Mouse (Mus musculus): ENCODE data around the gene Mss51. TPM values are rescaled to one million over a fixed set of nuclear protein-coding genes. Genes with fewer than 3 reads are reported as not detected.

Mss51 gene
- polyA plus RNA-seq, 2 experiments = 1.8 to 6.3 TPM

DNA sequence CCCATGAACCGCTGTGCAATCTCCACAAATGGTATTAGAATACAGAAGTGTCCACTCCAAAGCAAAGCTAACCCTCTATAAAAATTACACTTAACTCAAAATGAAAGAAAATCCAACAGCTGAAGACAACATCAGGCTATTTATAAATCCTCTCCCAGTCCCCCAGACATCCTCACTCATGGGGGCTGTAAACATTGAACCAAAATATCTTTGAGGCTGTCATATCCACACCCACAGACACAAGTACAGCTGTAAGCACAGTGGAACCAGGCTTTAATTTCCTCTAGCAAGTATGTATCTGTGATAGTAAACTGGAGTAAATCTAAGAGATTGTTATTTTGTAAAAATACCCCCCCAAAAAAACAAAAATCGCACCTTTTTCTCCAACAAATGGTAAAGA is 23.5 kb upstream of the Mss51 start:
- Histone ChIP-seq H3K36me3 (ENCODE audit: control insufficient read depth, insufficient read depth, low read length) (peaks cover 52% of the 10 kb centered on the region), H3K4me3 (replicated peaks; ENCODE audit: low read length) (no peak overlapping the region), H3K27me3 (ENCODE audit: control insufficient read depth, insufficient read depth, low read length) (no peaks in the 10 kb centered on the region), H3K27ac (replicated peaks; ENCODE audit: low read depth, low read length) (no peak overlapping the region), H3K9ac (ENCODE audit: low read depth, low read length, severe bottlenecking) (no peak overlapping the region), H3K9me3 (ENCODE audit: control insufficient read depth, low read length) (no peaks in the 10 kb centered on the region), H3K4me2 (replicated peaks; ENCODE audit: low read depth, low read length, severe bottlenecking) (no peak overlapping the region), H3K4me1 (ENCODE audit: control insufficient read depth, insufficient read depth, low read length) (no peaks in the 10 kb centered on the region)
- 90% methylated on average over 2 of the region's 2 CpGs for WGBS
- TF ChIP-seq POLR2A (IDR thresholded peaks at IDR 0.05; ENCODE audit: borderline replicate concordance, extremely low read depth, insufficient read depth, insufficient read length) = no peak
- DNase-seq (ENCODE audit: low spot score) (no peak), ATAC-seq (ENCODE audit: low FRiP score, low read depth) (no peak)

DNA sequence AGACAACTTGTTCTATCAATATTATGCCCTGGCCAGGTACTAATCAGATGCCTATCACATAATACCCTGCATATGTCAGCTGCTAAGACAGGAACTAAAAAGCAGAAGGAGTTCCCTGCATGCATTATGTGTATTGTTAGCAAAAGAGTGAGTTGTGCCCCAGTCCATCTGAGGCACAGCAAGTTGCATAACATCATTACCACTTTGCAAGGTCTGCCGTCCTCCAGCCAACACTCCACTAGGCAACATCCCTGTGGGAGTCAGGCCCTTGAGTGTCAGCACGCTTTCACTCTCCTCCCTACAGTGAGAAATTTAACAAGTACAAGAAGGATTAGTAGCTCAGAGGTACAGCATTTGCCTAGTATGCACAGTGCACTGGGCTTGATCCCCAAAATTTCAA is 11.7 kb upstream of the Mss51 start:
- Histone ChIP-seq H3K4me1 (ENCODE audit: control insufficient read depth, insufficient read depth, low read length) (no peaks in the 10 kb centered on the region), H3K4me2 (replicated peaks; ENCODE audit: low read depth, low read length, severe bottlenecking) (no peak overlapping the region), H3K9me3 (ENCODE audit: control insufficient read depth, low read length) (no peaks in the 10 kb centered on the region), H3K4me3 (replicated peaks; ENCODE audit: low read length) (no peak overlapping the region), H3K36me3 (ENCODE audit: control insufficient read depth, insufficient read depth, low read length) (peaks cover 35% of the 10 kb centered on the region), H3K27me3 (ENCODE audit: control insufficient read depth, insufficient read depth, low read length) (no peaks in the 10 kb centered on the region), H3K9ac (ENCODE audit: low read depth, low read length, severe bottlenecking) (no peak overlapping the region), H3K27ac (replicated peaks; ENCODE audit: low read depth, low read length) (no peak overlapping the region)
- no peak for ATAC-seq (ENCODE audit: low FRiP score, low read depth)
- 77% methylated on average over 2 of the region's 2 CpGs for WGBS
- no peak for TF ChIP-seq POLR2A (IDR thresholded peaks at IDR 0.05; ENCODE audit: borderline replicate concordance, extremely low read depth, insufficient read depth, insufficient read length)
- DNase-seq (ENCODE audit: low spot score) = no peak

DNA sequence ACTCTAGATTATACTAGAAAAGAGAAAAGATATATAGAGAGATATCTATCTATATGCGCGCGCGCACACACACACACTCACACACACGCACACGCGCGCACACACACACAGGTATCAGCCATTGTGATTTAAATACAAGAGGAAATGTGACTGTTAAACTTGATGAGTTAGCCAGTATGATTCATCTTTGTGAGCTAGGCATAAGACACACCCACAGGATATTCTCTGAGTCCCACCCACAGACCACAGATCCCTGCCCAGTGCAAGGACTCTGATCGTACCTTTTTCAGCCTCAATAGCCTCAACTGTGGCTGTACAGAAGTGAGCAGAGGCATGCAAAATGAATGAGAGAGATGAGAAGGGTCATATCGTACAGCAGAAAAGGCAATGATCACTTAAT is 6.3 kb upstream of the Mss51 start:
- ATAC-seq (ENCODE audit: low FRiP score, low read depth) (no peak), DNase-seq (ENCODE audit: low spot score) (no peak)
- no peak for TF ChIP-seq POLR2A (IDR thresholded peaks at IDR 0.05; ENCODE audit: borderline replicate concordance, extremely low read depth, insufficient read depth, insufficient read length)
- Histone ChIP-seq H3K4me2 (replicated peaks; ENCODE audit: low read depth, low read length, severe bottlenecking) (no peak overlapping the region), H3K27ac (replicated peaks; ENCODE audit: low read depth, low read length) (no peak overlapping the region), H3K9me3 (ENCODE audit: control insufficient read depth, low read length) (no peaks in the 10 kb centered on the region), H3K36me3 (ENCODE audit: control insufficient read depth, insufficient read depth, low read length) (peaks cover 38% of the 10 kb centered on the region), H3K4me3 (replicated peaks; ENCODE audit: low read length) (no peak overlapping the region), H3K9ac (ENCODE audit: low read depth, low read length, severe bottlenecking) (no peak overlapping the region), H3K4me1 (ENCODE audit: control insufficient read depth, insufficient read depth, low read length) (no peaks in the 10 kb centered on the region), H3K27me3 (ENCODE audit: control insufficient read depth, insufficient read depth, low read length) (no peaks in the 10 kb centered on the region)
- WGBS = 97% methylated on average over 10 of the region's 10 CpGs

DNA sequence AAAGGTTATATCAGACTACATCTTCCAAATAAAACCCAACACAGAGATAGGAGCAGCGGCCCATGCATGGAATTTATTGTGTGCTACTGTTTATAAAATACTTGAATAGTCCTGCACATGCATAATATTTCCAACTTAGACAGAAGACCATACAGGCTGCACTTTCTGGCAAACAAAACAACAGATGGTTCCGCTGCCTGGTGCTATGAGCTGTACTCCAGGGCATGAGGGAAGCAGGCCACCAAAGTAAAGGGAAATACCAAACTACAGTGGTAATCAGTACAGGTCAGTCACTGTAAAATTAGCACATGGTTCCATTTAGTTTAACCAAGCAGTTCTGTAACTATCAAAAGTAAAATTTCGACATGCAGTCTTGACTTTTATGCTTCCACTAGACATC is 3.3 kb upstream of the Mss51 start:
- H3K4me2 ChIP-seq (replicated peaks; ENCODE audit: low read depth, low read length, severe bottlenecking) = no peak overlapping the region
- H3K4me3 ChIP-seq (replicated peaks; ENCODE audit: low read length) = no peak overlapping the region
- ATAC-seq (ENCODE audit: low FRiP score, low read depth) = no peak
- H3K4me1 ChIP-seq (ENCODE audit: control insufficient read depth, insufficient read depth, low read length) = no peaks in the 10 kb centered on the region
- no peak overlapping the region for H3K9ac ChIP-seq (ENCODE audit: low read depth, low read length, severe bottlenecking)
- peaks cover 48% of the 10 kb centered on the region for H3K36me3 ChIP-seq (ENCODE audit: control insufficient read depth, insufficient read depth, low read length)
- no peak for DNase-seq (ENCODE audit: low spot score)
- H3K27me3 ChIP-seq (ENCODE audit: control insufficient read depth, insufficient read depth, low read length) = no peaks in the 10 kb centered on the region
- H3K27ac ChIP-seq (replicated peaks; ENCODE audit: low read depth, low read length) = no peak overlapping the region
- 72% methylated on average over 3 of the region's 3 CpGs for WGBS
- TF ChIP-seq POLR2A (IDR thresholded peaks at IDR 0.05; ENCODE audit: borderline replicate concordance, extremely low read depth, insufficient read depth, insufficient read length) = no peak
- H3K9me3 ChIP-seq (ENCODE audit: control insufficient read depth, low read length) = no peaks in the 10 kb centered on the region

DNA sequence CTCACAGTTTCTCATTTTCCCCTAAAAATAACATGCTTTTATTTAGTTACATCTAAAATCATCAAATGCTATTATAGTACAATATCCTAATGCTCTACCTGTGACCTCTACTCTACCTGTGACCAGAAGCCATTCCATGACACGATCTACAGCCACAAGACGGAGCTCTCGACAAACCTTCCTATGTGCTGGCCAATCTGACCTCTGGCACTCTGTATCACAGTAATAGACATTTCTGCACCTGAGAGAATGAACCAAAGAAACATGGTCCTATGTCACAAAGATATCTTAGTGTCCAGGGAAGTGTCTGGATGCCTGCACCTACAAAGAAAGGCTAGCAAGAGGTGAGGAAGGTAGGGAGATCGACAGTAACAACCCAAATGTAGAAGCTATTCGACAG is 10.7 kb downstream of the Mss51 start:
- Histone ChIP-seq H3K9ac (ENCODE audit: low read depth, low read length, severe bottlenecking) (no peak overlapping the region), H3K27ac (replicated peaks; ENCODE audit: low read depth, low read length) (no peak overlapping the region), H3K27me3 (ENCODE audit: control insufficient read depth, insufficient read depth, low read length) (no peaks in the 10 kb centered on the region), H3K4me1 (ENCODE audit: control insufficient read depth, insufficient read depth, low read length) (no peaks in the 10 kb centered on the region), H3K4me2 (replicated peaks; ENCODE audit: low read depth, low read length, severe bottlenecking) (no peak overlapping the region), H3K4me3 (replicated peaks; ENCODE audit: low read length) (no peak overlapping the region), H3K36me3 (ENCODE audit: control insufficient read depth, insufficient read depth, low read length) (peaks cover 31% of the 10 kb centered on the region), H3K9me3 (ENCODE audit: control insufficient read depth, low read length) (no peaks in the 10 kb centered on the region)
- ATAC-seq (ENCODE audit: low FRiP score, low read depth) (no peak), DNase-seq (ENCODE audit: low spot score) (no peak)
- no peak for TF ChIP-seq POLR2A (IDR thresholded peaks at IDR 0.05; ENCODE audit: borderline replicate concordance, extremely low read depth, insufficient read depth, insufficient read length)
- WGBS = 98% methylated on average over 5 of the region's 5 CpGs

Measured in limb, embryonic 14.5 days (tissue).